8 mouse cellular contexts compared by ENCODE assay signal in genomic region chr2:30205255-30205628, GRCm38 (mm10). TPM values are rescaled to one million over a fixed set of nuclear protein-coding genes. Genes with fewer than 3 reads are reported as not detected.
DNase-seq lines count a peak whose midpoint lies in the region; ATAC-seq and TF ChIP-seq lines count a peak whose summit lies in the region.

No protein-coding gene starts in this region.

- TF ChIP-seq EP300 in MEL (IDR thresholded peaks at IDR 0.05; ENCODE audit: low read depth in 1 of 2, low read length in 2 of 2): no peak

- H3K27me3 ChIP-seq in MEL (ENCODE audit: control insufficient read depth in 1 of 2, insufficient read depth in 2 of 2, low read length in 2 of 2): no peaks in the 10 kb centered on the region
- H3K27me3 ChIP-seq in forebrain, embryonic 11.5 days (ENCODE audit: control insufficient read depth, insufficient read depth, low read length): no peaks in the 10 kb centered on the region

- peak overlapping the region; percentile 76 for H3K9ac ChIP-seq in MEL (ENCODE audit: control insufficient read depth, low read depth, low read length, poor library complexity, severe bottlenecking)
- peak overlapping the region; percentile 58 for H3K9ac ChIP-seq in forebrain, embryonic 11.5 days (ENCODE audit: low read length)

- no peak for TF ChIP-seq CTCF in MEL (IDR thresholded peaks at IDR 0.05 in 2 of 3, conservative IDR thresholded peaks at IDR 0.05 in 1 of 3; ENCODE audit: control insufficient read depth in 1 of 3, insufficient read depth in 1 of 3, low read depth in 2 of 3, low read length in 3 of 3, poor library complexity in 1 of 3, severe bottlenecking in 1 of 3)

- no peaks in the 10 kb centered on the region; the same call in 1 of the 2 replicates for H3K79me2 ChIP-seq in MEL (ENCODE audit: control insufficient read depth, insufficient read depth, low read length, poor library complexity)

- intact Hi-C loops in gastrocnemius, postnatal 36 days (cut with DNase I): no loop called here

- no peaks in the 10 kb centered on the region for H3K9me3 ChIP-seq in MEL (replicated peaks; ENCODE audit: insufficient read depth, low read length)
- no peaks in the 10 kb centered on the region for H3K9me3 ChIP-seq in forebrain, embryonic 11.5 days (ENCODE audit: control insufficient read depth, low read length)

- WGBS in forebrain, embryonic 11.5 days: 2% methylated on average over 13 of the region's 13 CpGs

- H3K4me1 ChIP-seq in MEL (ENCODE audit: control insufficient read depth in 1 of 2, insufficient read depth in 2 of 2, low read length in 2 of 2): peaks cover 3 to 4% of the 10 kb centered on the region in 2 experiments; a peak in 1 of 4 replicates
- H3K4me1 ChIP-seq in forebrain, embryonic 11.5 days (replicated peaks; ENCODE audit: control insufficient read depth, insufficient read depth, low read length): peaks cover 3% of the 10 kb centered on the region

- H3K4me3 ChIP-seq in MEL (ENCODE audit: control insufficient read depth in 1 of 2, insufficient read depth in 1 of 2, low read depth in 2 of 2, low read length in 2 of 2): peak overlapping the region; percentile 74 to 77
- peak overlapping the region; percentile 64 for H3K4me3 ChIP-seq in forebrain, embryonic 11.5 days (ENCODE audit: low read depth, low read length)

- no peaks in the 10 kb centered on the region for H3K36me3 ChIP-seq in MEL (ENCODE audit: control insufficient read depth in 1 of 2, insufficient read depth in 2 of 2, low read length in 2 of 2)
- H3K36me3 ChIP-seq in forebrain, embryonic 11.5 days (ENCODE audit: control insufficient read depth, insufficient read depth, low read length): no peaks in the 10 kb centered on the region

- H3K4me2 ChIP-seq in forebrain, embryonic 11.5 days (ENCODE audit: low read depth, low read length, severe bottlenecking): peak overlapping the region; percentile 79

- TF ChIP-seq POLR2A in MEL (IDR thresholded peaks at IDR 0.05; ENCODE audit: control insufficient read depth in 1 of 2, insufficient read depth in 1 of 2, low read depth in 1 of 2, low read length in 2 of 2, poor library complexity in 1 of 2): no peak

- peak overlapping the region; percentile 66 for H3K27ac ChIP-seq in MEL (ENCODE audit: control insufficient read depth, low read depth, low read length)
- no peak overlapping the region for H3K27ac ChIP-seq in forebrain, embryonic 11.5 days (ENCODE audit: low read depth, low read length)

- peak; percentile 71 for DNase-seq in kidney, adult 11 months
- DNase-seq in kidney, adult 9 months: no peak
- DNase-seq in MEL (ENCODE audit: low read depth, low spot score): no peak
- DNase-seq in forebrain, embryonic 11.5 days (ENCODE audit: low spot score): no peak
- peak; percentile 58 to 63 for DNase-seq in kidney, postnatal 36 days
- DNase-seq in c-Kit-positive CD71-positive TER-119-positive erythroid progenitor cells, embryonic 14.5 days (ENCODE audit: low spot score): no peak
- DNase-seq in gastrocnemius, postnatal 36 days: no peak

- ATAC-seq in forebrain, embryonic 11.5 days (replicated peaks; ENCODE audit: low FRiP score): peak; percentile 44; the same call in 1 of the 2 replicates
- peak; percentile 14 for ATAC-seq in megakaryocyte progenitor cell, adult 5-6 weeks (replicated peaks; ENCODE audit: poor library complexity)

- TF ChIP-seq RAD21 in MEL (IDR thresholded peaks at IDR 0.05; ENCODE audit: low read depth, low read length): no peak

TF ChIP-seq in MEL, 35 proteins besides CTCF, POLR2A, EP300 and RAD21:
- TF ChIP-seq USF1 (IDR thresholded peaks at IDR 0.05; ENCODE audit: low read depth, low read length) (no peak), GABPA (IDR thresholded peaks at IDR 0.05; ENCODE audit: low read depth, low read length) (no peak), SMC3 (IDR thresholded peaks at IDR 0.05; ENCODE audit: low read depth, low read length) (peak; percentile 18; the same call in 1 of the 2 replicates), E2F4 (IDR thresholded peaks at IDR 0.05; ENCODE audit: borderline replicate concordance, low read depth, low read length) (0 out of 2 replicates have a peak, but pooled peaks have one; percentile 22), UBTF (IDR thresholded peaks at IDR 0.05; ENCODE audit: borderline replicate concordance, insufficient read depth, low read depth, low read length) (no peak), USF2 (IDR thresholded peaks at IDR 0.05; ENCODE audit: borderline replicate concordance in 1 of 2, insufficient read depth in 1 of 2, low read depth in 1 of 2, low read length in 2 of 2) (no peak), MAX (IDR thresholded peaks at IDR 0.05; ENCODE audit: low read length) (peak; percentile 83; the same call in 1 of the 2 replicates)

RNA-seq across cellular contexts. Expression of gene Kyat1, which starts 0.4 kb away (rescaled TPM):
- 9.5 and 10.3 TPM in 2 replicates for total RNA-seq in MEL (2012; rRNA removed)
- 10 to 100 TPM in 1 of 2 experiments, not detected in 1; 14.9 TPM for polyA plus RNA-seq in MEL (2012; ENCODE audit: insufficient read depth in 1 of 2, insufficient read length in 2 of 2, low read depth in 1 of 2, low replicate concordance in 2 of 2, missing spikeins in 1 of 2)
- polyA plus RNA-seq in forebrain, embryonic 11.5 days (2014; fragmentation: Nextera tagmentation; extraction: Ambion mirVana): 8.4 and 9.6 TPM in 2 replicates
- 3.0 and 5.5 TPM in 2 replicates for total RNA-seq in megakaryocyte progenitor cell, adult 5-6 weeks (2015)
- 7.0 and 8.5 TPM in 2 replicates for total RNA-seq in megakaryocyte progenitor cell, adult 5-6 weeks (2017)
- 10 to 100 TPM; 26.8 to 29.5 TPM for total RNA-seq in gastrocnemius, postnatal 36 days (2021)

RNA-seq across cellular contexts. Expression of gene Spout1, which starts 27.0 kb away (rescaled TPM):
- 68.0 and 83.6 TPM in 2 replicates for total RNA-seq in MEL (2012; rRNA removed)
- polyA plus RNA-seq in MEL (2012; ENCODE audit: insufficient read depth in 1 of 2, insufficient read length in 2 of 2, low read depth in 1 of 2, low replicate concordance in 2 of 2, missing spikeins in 1 of 2): 100 to 1,000 TPM; 103 to 220 TPM
- polyA plus RNA-seq in forebrain, embryonic 11.5 days (2014; fragmentation: Nextera tagmentation; extraction: Ambion mirVana): 79.7 and 81.7 TPM in 2 replicates
- total RNA-seq in megakaryocyte progenitor cell, adult 5-6 weeks (2015): 21.5 and 28.3 TPM in 2 replicates
- 40.1 and 44.2 TPM in 2 replicates for total RNA-seq in megakaryocyte progenitor cell, adult 5-6 weeks (2017)
- total RNA-seq in gastrocnemius, postnatal 36 days (2021): 1 to 10 TPM; 4.5 to 4.8 TPM

RNA-seq across cellular contexts. Expression of gene Lrrc8a, which starts 32.3 kb away (rescaled TPM):
- total RNA-seq in MEL (2012; rRNA removed): 7.2 and 8.3 TPM in 2 replicates
- polyA plus RNA-seq in MEL (2012; ENCODE audit: insufficient read depth in 1 of 2, insufficient read length in 2 of 2, low read depth in 1 of 2, low replicate concordance in 2 of 2, missing spikeins in 1 of 2): 1 to 10 TPM in 1 of 2 experiments, not detected in 1; 6.9 TPM
- 50.7 and 54.5 TPM in 2 replicates for polyA plus RNA-seq in forebrain, embryonic 11.5 days (2014; fragmentation: Nextera tagmentation; extraction: Ambion mirVana)
- total RNA-seq in megakaryocyte progenitor cell, adult 5-6 weeks (2015): 11.7 and 11.9 TPM in 2 replicates
- total RNA-seq in megakaryocyte progenitor cell, adult 5-6 weeks (2017): 7.0 and 7.4 TPM in 2 replicates
- total RNA-seq in gastrocnemius, postnatal 36 days (2021): 10 to 100 TPM; 18.5 to 19.8 TPM

RNA-seq across cellular contexts. Expression of gene Endog, which starts 33.9 kb away (rescaled TPM):
- 27.2 and 27.9 TPM in 2 replicates for total RNA-seq in MEL (2012; rRNA removed)
- polyA plus RNA-seq in MEL (2012; ENCODE audit: insufficient read depth in 1 of 2, insufficient read length in 2 of 2, low read depth in 1 of 2, low replicate concordance in 2 of 2, missing spikeins in 1 of 2): 10 to 100 TPM in 1 of 2 experiments, not detected in 1; 19.4 TPM
- polyA plus RNA-seq in forebrain, embryonic 11.5 days (2014; fragmentation: Nextera tagmentation; extraction: Ambion mirVana): 14.4 and 16.4 TPM in 2 replicates
- total RNA-seq in megakaryocyte progenitor cell, adult 5-6 weeks (2015): 10.2 and 12.7 TPM in 2 replicates
- total RNA-seq in megakaryocyte progenitor cell, adult 5-6 weeks (2017): 4.0 and 11.6 TPM in 2 replicates
- 10 to 100 TPM; 51.4 to 54.6 TPM for total RNA-seq in gastrocnemius, postnatal 36 days (2021)

RNA-seq across cellular contexts. Expression of gene Gm28035, which starts 35.1 kb away (rescaled TPM):
- total RNA-seq in MEL (2012; rRNA removed): 0.10 TPM in 1 of 2 replicates, not detected in the other
- under 1 TPM in 1 of 2 experiments, not detected in 1; 0.26 TPM for polyA plus RNA-seq in MEL (2012; ENCODE audit: insufficient read depth in 1 of 2, insufficient read length in 2 of 2, low read depth in 1 of 2, low replicate concordance in 2 of 2, missing spikeins in 1 of 2)
- polyA plus RNA-seq in forebrain, embryonic 11.5 days (2014; fragmentation: Nextera tagmentation; extraction: Ambion mirVana): 0.20 and 0.28 TPM in 2 replicates
- not detected in 2 replicates for total RNA-seq in megakaryocyte progenitor cell, adult 5-6 weeks (2015)
- total RNA-seq in megakaryocyte progenitor cell, adult 5-6 weeks (2017): 0.07 TPM in 1 of 2 replicates, not detected in the other
- total RNA-seq in gastrocnemius, postnatal 36 days (2021): 1 to 10 TPM in 1 of 2 experiments, under 1 TPM in 1; 0.99 to 2.0 TPM

Comparison
In these comparisons a context has a peak if more than half of its experiments do, and no peak if none do; other contexts are left out.
1. DNase-seq: peak in kidney, adult 11 months (single experiment) and kidney, postnatal 36 days (2 of 2); none in kidney, adult 9 months (single experiment), MEL (single experiment), forebrain, embryonic 11.5 days (single experiment), c-Kit-positive CD71-positive TER-119-positive erythroid progenitor cells, embryonic 14.5 days (single experiment) and gastrocnemius, postnatal 36 days (0 of 2).